Mouse (Mus musculus) midbrain, embryonic 12.5 days (tissue): ENCODE results near the gene Nkpd1. TPM values are rescaled to one million over a fixed set of nuclear protein-coding genes. Genes with fewer than 3 reads are reported as not detected.

ENCODE experiments used
- ATAC-seq: fragments of 200-750 bp; cut with Nextera tagmentation; 2 replicates; pipeline ENCODE4 v1.8.0; 2017; ENCODE audit warnings: low read depth, moderate TSS enrichment, moderate library complexity; ENCODE audit not compliant: low FRiP score
- H3K27ac ChIP-seq: fragments of 300-500 bp; sonication (generic); replicated peaks from 2 replicates; pipeline ENCODE4 v1.5.1; 2016; ENCODE audit warnings: mild to moderate bottlenecking
- H3K27me3 ChIP-seq: fragments of 300-500 bp; sonication (generic); 2 replicates; pipeline ENCODE4 v1.6.1; 2016; ENCODE audit warnings: mild to moderate bottlenecking
- H3K36me3 ChIP-seq: fragments of 300-500 bp; sonication (generic); 2 replicates; pipeline ENCODE4 v1.6.1; 2016
- H3K4me1 ChIP-seq: fragments of 300-500 bp; sonication (generic); 2 replicates; pipeline ENCODE4 v1.6.1; 2016
- H3K4me2 ChIP-seq: fragments of 300-500 bp; sonication (generic); replicated peaks from 2 replicates; pipeline ENCODE4 v1.6.1; 2016; ENCODE audit warnings: mild to moderate bottlenecking, moderate library complexity
- H3K4me3 ChIP-seq: fragments of 300-500 bp; sonication (generic); 2 replicates; pipeline ENCODE4 v1.5.1; 2016; ENCODE audit warnings: mild to moderate bottlenecking
- H3K9ac ChIP-seq: fragments of 300-500 bp; sonication (generic); replicated peaks from 2 replicates; pipeline ENCODE4 v1.6.1; 2016; ENCODE audit warnings: mild to moderate bottlenecking, moderate library complexity
- H3K9me3 ChIP-seq: fragments of 300-500 bp; sonication (generic); 2 replicates; pipeline ENCODE4 v1.6.1; 2016; ENCODE audit warnings: mild to moderate bottlenecking
- WGBS: fragments of 180-500 bp; shearing (Covaris S2); methylation state at CpG from one replicate; pipeline ENCODE4 v1.1.7; 2016; 5-methylcytosine and 5-hydroxymethylcytosine counted together
- polyA plus RNA-seq: library from polyadenylated mRNA; unstranded; fragments of >200 nt; fragmentation: Nextera tagmentation; extraction: Ambion mirVana; gene quantifications from 2 replicates; pipeline ENCODE4 v1.2.1, GENCODE M21; 2016

Gene Nkpd1
- polyA plus RNA-seq, 1 experiment from 2014 or later: 0.06 TPM

- Histone ChIP-seq H3K9me3 (no peaks in the 10 kb centered on the region; the same call in 1 of the 2 replicates), H3K4me2 (no peak overlapping the region), H3K27me3 (no peaks in the 10 kb centered on the region), H3K27ac (no peak overlapping the region), H3K9ac (no peak overlapping the region), H3K4me1 (peaks cover 25% of the 10 kb centered on the region), H3K4me3 (no peak overlapping the region), H3K36me3 (peaks cover 43% of the 10 kb centered on the region)
- WGBS: 94% methylated on average over 8 of the region's 8 CpGs
- no peak for ATAC-seq
These were observed 49.8 kb downstream of the Nkpd1 start for GRCm38 (mm10) chr7:19567426-19567825.

- peaks cover 21% of the 10 kb centered on the region for H3K4me1 ChIP-seq
- no peak for ATAC-seq
- WGBS: 86% methylated on average over 3 of the region's 3 CpGs
- no peak overlapping the region for H3K4me2 ChIP-seq
- H3K9ac ChIP-seq: no peak overlapping the region
- peaks cover 2% of the 10 kb centered on the region for H3K27me3 ChIP-seq
- no peaks in the 10 kb centered on the region for H3K9me3 ChIP-seq
- peaks cover 35% of the 10 kb centered on the region for H3K36me3 ChIP-seq
- no peak overlapping the region for H3K27ac ChIP-seq
- H3K4me3 ChIP-seq: no peak overlapping the region
These were observed 52.0 kb downstream of the Nkpd1 start for GRCm38 (mm10) chr7:19569647-19570046.

- Histone ChIP-seq H3K27ac (peak overlapping the region; percentile 73), H3K4me2 (peak overlapping the region; percentile 82), H3K9me3 (no peaks in the 10 kb centered on the region), H3K9ac (peak overlapping the region; percentile 71), H3K27me3 (peaks cover 37% of the 10 kb centered on the region), H3K4me1 (peaks cover 35% of the 10 kb centered on the region), H3K36me3 (peaks cover 20% of the 10 kb centered on the region), H3K4me3 (peak overlapping the region; percentile 81)
- ATAC-seq: peak; percentile 84
- under 1% methylated on average over 52 of the region's 53 CpGs for WGBS
These were observed 55.5 kb downstream of the Nkpd1 start for GRCm38 (mm10) chr7:19572926-19573775.

DNA sequence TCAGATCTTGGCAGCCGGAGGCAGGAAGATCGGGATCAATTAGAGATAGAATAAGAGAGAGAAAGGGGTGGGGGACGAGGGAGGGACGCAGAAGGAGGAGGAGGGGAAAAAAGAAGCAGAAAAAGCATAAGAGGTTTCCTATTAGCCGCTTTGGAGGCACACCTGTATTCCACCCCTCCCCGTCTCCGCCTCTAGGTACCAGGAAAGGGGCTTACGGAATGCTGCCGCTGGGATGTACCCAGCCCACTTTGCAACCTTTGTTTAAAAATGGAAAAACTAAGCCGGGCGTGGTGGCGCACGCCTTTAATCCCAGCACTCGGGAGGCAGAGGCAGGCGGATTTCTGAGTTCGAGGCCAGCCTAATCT is 56.1 kb downstream of the Nkpd1 start:
- Histone ChIP-seq H3K9me3 (no peaks in the 10 kb centered on the region), H3K4me3 (peak overlapping the region; percentile 81), H3K9ac (peak overlapping the region; percentile 71), H3K36me3 (peaks cover 18% of the 10 kb centered on the region), H3K27ac (0 out of 2 replicates have a peak overlapping the region, but pooled peaks have one; percentile 73), H3K4me1 (peaks cover 35% of the 10 kb centered on the region), H3K4me2 (peak overlapping the region; percentile 82), H3K27me3 (peaks cover 43% of the 10 kb centered on the region)
- 27% methylated on average over 16 of the region's 16 CpGs for WGBS
- ATAC-seq: no peak

Other genes starting within 250 kb of the Nkpd1 start
- 44.9 and 47.1 TPM in 2 replicates for gene Vasp, start 246.0 kb upstream of the Nkpd1 start, polyA plus RNA-seq
- 0.20 and 0.32 TPM in 2 replicates for gene Ppm1n, start 237.8 kb upstream of the Nkpd1 start, polyA plus RNA-seq
- gene Rtn2, start 235.2 kb upstream of the Nkpd1 start, polyA plus RNA-seq: 74.6 and 79.7 TPM in 2 replicates
- gene Fosb, start 207.8 kb upstream of the Nkpd1 start, polyA plus RNA-seq: 0.20 TPM in 1 of 2 replicates, not detected in the other
- gene Ercc1, start 173.1 kb upstream of the Nkpd1 start, polyA plus RNA-seq: 103 and 114 TPM in 2 replicates
- 19.1 and 20.6 TPM in 2 replicates for gene Cd3eap, start 158.4 kb upstream of the Nkpd1 start, polyA plus RNA-seq
- gene Ppp1r13l, start 158.1 kb upstream of the Nkpd1 start, polyA plus RNA-seq: 3.6 and 4.1 TPM in 2 replicates
- 27.5 and 30.3 TPM in 2 replicates for gene Ercc2, start 135.8 kb upstream of the Nkpd1 start, polyA plus RNA-seq
- gene Klc3, start 113.7 kb upstream of the Nkpd1 start, polyA plus RNA-seq: 1.1 and 2.7 TPM in 2 replicates
- gene Ckm, start 113.1 kb upstream of the Nkpd1 start, polyA plus RNA-seq: 0.12 TPM in 1 of 2 replicates, not detected in the other
- 16.4 and 20.9 TPM in 2 replicates for gene Mark4, start 59.0 kb upstream of the Nkpd1 start, polyA plus RNA-seq
- gene Exoc3l2, start 54.5 kb upstream of the Nkpd1 start, polyA plus RNA-seq: 0.42 and 0.61 TPM in 2 replicates
- 4.3 and 5.0 TPM in 2 replicates for gene Bloc1s3, start 9.5 kb upstream of the Nkpd1 start, polyA plus RNA-seq
- gene Trappc6a, start 9.4 kb upstream of the Nkpd1 start, polyA plus RNA-seq: 41.5 and 41.7 TPM in 2 replicates
- gene Ppp1r37, start 45.2 kb downstream of the Nkpd1 start, polyA plus RNA-seq: 37.2 and 38.8 TPM in 2 replicates
- gene Zfp296, start 59.4 kb downstream of the Nkpd1 start, polyA plus RNA-seq: 0.14 and 0.27 TPM in 2 replicates
- 129 and 132 TPM in 2 replicates for gene Gemin7, start 59.8 kb downstream of the Nkpd1 start, polyA plus RNA-seq
- gene Clasrp, start 86.6 kb downstream of the Nkpd1 start, polyA plus RNA-seq: 71.7 and 74.3 TPM in 2 replicates
- 4.2 and 4.9 TPM in 2 replicates for gene Relb, start 111.6 kb downstream of the Nkpd1 start, polyA plus RNA-seq
- gene Clptm1, start 147.2 kb downstream of the Nkpd1 start, polyA plus RNA-seq: 103 and 106 TPM in 2 replicates
- 0.45 TPM in 1 of 2 replicates, not detected in the other for gene Apoc2, start 160.1 kb downstream of the Nkpd1 start, polyA plus RNA-seq
- not detected in 2 replicates for gene Gm44805, start 163.6 kb downstream of the Nkpd1 start, polyA plus RNA-seq
- 0.08 TPM in 1 of 2 replicates, not detected in the other for gene Apoc4, start 163.6 kb downstream of the Nkpd1 start, polyA plus RNA-seq
- 1.3 and 1.8 TPM in 2 replicates for gene Apoc1, start 174.8 kb downstream of the Nkpd1 start, polyA plus RNA-seq
- 203 and 260 TPM in 2 replicates for gene Apoe, start 181.3 kb downstream of the Nkpd1 start, polyA plus RNA-seq
- gene Tomm40, start 197.6 kb downstream of the Nkpd1 start, polyA plus RNA-seq: 148 and 152 TPM in 2 replicates
- gene Nectin2, start 232.6 kb downstream of the Nkpd1 start, polyA plus RNA-seq: 46.7 and 53.3 TPM in 2 replicates